Mouse (Mus musculus): ENCODE measurements around the gene Tacc3. TPM values are rescaled to one million over a fixed set of nuclear protein-coding genes. Genes with fewer than 3 reads are reported as not detected.

Gene Tacc3
- polyA plus RNA-seq, 1 experiment from 2014 or later, result 127 TPM

DNA sequence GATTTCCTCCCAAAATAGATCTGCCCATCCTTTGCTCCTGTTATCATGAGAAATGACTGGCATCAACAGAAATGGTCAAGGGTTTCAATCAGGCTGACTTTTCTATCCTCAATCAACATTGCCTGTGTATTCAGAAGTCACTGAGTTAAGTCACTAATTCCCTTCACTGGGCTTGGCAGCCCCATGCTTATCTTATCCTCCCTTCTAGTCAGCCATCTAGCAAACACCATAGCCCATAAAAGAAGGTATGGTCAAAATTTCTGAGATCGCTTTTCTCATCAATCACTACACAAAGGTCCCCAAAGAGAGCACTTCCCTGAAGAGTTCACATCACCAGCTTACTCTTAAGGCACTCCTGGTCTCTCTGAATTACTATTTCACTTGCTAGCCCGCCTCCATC lies 6.9 kb upstream of the Tacc3 start:
- Histone ChIP-seq H3K27ac (replicated peaks; ENCODE audit: low read depth, low read length) (peak overlapping the region; percentile 96; the same call in 1 of the 2 replicates), H3K4me3 (ENCODE audit: low read depth, low read length) (peak overlapping the region; percentile 78), H3K4me2 (ENCODE audit: low read depth, low read length) (peak overlapping the region; percentile 71), H3K27me3 (replicated peaks; ENCODE audit: control insufficient read depth, insufficient read depth, low read length) (no peaks in the 10 kb centered on the region), H3K36me3 (ENCODE audit: control insufficient read depth, insufficient read depth, low read length) (peaks cover 69% of the 10 kb centered on the region), H3K9me3 (ENCODE audit: control insufficient read depth, low read length) (no peaks in the 10 kb centered on the region), H3K9ac (ENCODE audit: low read depth, low read length) (peak overlapping the region; percentile 88), H3K4me1 (ENCODE audit: control insufficient read depth, insufficient read depth, low read length) (peaks cover 14% of the 10 kb centered on the region)
- no peak for ATAC-seq (ENCODE audit: low read depth)
- DNase-seq (ENCODE audit: low spot score), result no peak
- 15% methylated on average over 2 of the region's 2 CpGs for WGBS

GRCm38 (mm10) chr5:33651541-33651920 lies 6.4 kb upstream of the Tacc3 start:
- H3K36me3 ChIP-seq (ENCODE audit: control insufficient read depth, insufficient read depth, low read length), result peaks cover 64% of the 10 kb centered on the region
- peak overlapping the region; percentile 88 for H3K9ac ChIP-seq (ENCODE audit: low read depth, low read length)
- WGBS, result 1% methylated on average over 11 of the region's 11 CpGs
- peak overlapping the region; percentile 71 for H3K4me2 ChIP-seq (ENCODE audit: low read depth, low read length)
- peak overlapping the region; percentile 96 for H3K27ac ChIP-seq (replicated peaks; ENCODE audit: low read depth, low read length)
- no peaks in the 10 kb centered on the region for H3K9me3 ChIP-seq (ENCODE audit: control insufficient read depth, low read length)
- no peak for ATAC-seq (ENCODE audit: low read depth)
- H3K4me3 ChIP-seq (ENCODE audit: low read depth, low read length), result peak overlapping the region; percentile 78
- no peaks in the 10 kb centered on the region for H3K27me3 ChIP-seq (replicated peaks; ENCODE audit: control insufficient read depth, insufficient read depth, low read length)
- DNase-seq (ENCODE audit: low spot score), result no peak
- peaks cover 17% of the 10 kb centered on the region for H3K4me1 ChIP-seq (ENCODE audit: control insufficient read depth, insufficient read depth, low read length)

DNA sequence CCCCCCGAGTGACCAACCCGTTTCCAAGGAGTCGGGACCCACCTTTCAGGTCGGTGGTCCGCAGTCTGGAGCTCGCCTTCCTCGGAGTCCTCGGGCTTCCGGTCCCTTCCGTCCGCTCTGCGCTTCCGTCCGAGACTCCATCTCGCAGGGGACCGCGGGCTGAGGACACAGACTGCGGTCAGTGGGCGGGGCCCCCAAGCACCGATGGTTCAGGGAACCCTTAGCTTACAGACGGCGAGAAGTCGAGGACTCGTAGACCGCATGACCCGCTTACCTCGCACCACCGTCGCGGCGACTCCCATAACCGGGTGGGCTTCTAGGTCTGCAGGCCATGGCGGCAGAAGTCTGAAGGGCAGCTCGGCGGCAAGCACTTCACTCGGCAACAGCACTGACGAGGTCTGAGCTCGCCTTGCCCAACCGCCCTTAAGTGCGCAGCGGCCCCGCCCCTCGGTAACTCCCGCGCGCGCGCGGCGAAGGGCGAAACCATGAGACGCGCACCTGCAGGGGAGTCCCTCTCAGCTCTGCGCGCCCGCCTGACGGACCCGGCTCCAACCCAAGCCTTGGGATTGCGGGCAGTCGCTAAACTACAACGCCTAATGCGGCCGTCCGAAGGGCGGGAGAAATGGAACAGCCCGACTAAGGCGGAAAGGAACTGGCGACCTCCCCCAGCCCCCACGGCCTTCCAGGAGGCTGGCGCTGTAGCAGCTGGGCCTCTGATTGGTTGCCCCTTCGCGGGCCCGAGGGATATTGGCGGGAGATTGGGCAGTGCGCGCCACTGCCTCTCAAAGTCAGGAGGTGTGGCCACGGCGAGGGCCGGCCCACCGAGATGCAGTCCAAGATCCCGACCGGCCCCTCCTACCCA lies 5.8 kb upstream of the Tacc3 start, which contains the start of gene Slbp:
Slbp (minus strand) TSS at position 654 of the 862 bp plus-strand sequence.
- H3K4me1 ChIP-seq (ENCODE audit: control insufficient read depth, insufficient read depth, low read length), result peaks cover 22% of the 10 kb centered on the region
- H3K4me3 ChIP-seq (ENCODE audit: low read depth, low read length), result peak within 1 kb of the TSS; percentile 78
- H3K36me3 ChIP-seq (ENCODE audit: control insufficient read depth, insufficient read depth, low read length), result peaks cover 58% of the 10 kb centered on the region
- H3K27me3 ChIP-seq (replicated peaks; ENCODE audit: control insufficient read depth, insufficient read depth, low read length), result no peaks in the 10 kb centered on the region
- H3K27ac ChIP-seq (replicated peaks; ENCODE audit: low read depth, low read length), result peak within 1 kb of the TSS; percentile 96
- DNase-seq (ENCODE audit: low spot score) (peak; percentile 99), ATAC-seq (ENCODE audit: low read depth) (peak; percentile 97)
- WGBS, result under 1% methylated on average over 50 of the region's 82 CpGs
- H3K4me2 ChIP-seq (ENCODE audit: low read depth, low read length), result peak within 1 kb of the TSS; percentile 71
- H3K9me3 ChIP-seq (ENCODE audit: control insufficient read depth, low read length), result no peaks in the 10 kb centered on the region
- peak within 1 kb of the TSS; percentile 88 for H3K9ac ChIP-seq (ENCODE audit: low read depth, low read length)

- H3K27me3 ChIP-seq (replicated peaks; ENCODE audit: control insufficient read depth, insufficient read depth, low read length), result no peaks in the 10 kb centered on the region
- peaks cover 22% of the 10 kb centered on the region for H3K4me1 ChIP-seq (ENCODE audit: control insufficient read depth, insufficient read depth, low read length)
- H3K4me2 ChIP-seq (ENCODE audit: low read depth, low read length), result peak overlapping the region; percentile 71
- H3K9me3 ChIP-seq (ENCODE audit: control insufficient read depth, low read length), result no peaks in the 10 kb centered on the region
- peak overlapping the region; percentile 57 for H3K9ac ChIP-seq (ENCODE audit: low read depth, low read length)
- DNase-seq (ENCODE audit: low spot score), result no peak
- H3K4me3 ChIP-seq (ENCODE audit: low read depth, low read length), result peak overlapping the region; percentile 78
- ATAC-seq (ENCODE audit: low read depth), result peak; percentile 8; the same call in 1 of the 2 replicates
- peak overlapping the region; percentile 75 for H3K27ac ChIP-seq (replicated peaks; ENCODE audit: low read depth, low read length)
- WGBS, result 4% methylated on average over 7 of the region's 9 CpGs
- H3K36me3 ChIP-seq (ENCODE audit: control insufficient read depth, insufficient read depth, low read length), result peaks cover 52% of the 10 kb centered on the region
These were observed 5.2 kb upstream of the Tacc3 start for GRCm38 (mm10) chr5:33652783-33653173.

- H3K4me1 ChIP-seq (ENCODE audit: control insufficient read depth, insufficient read depth, low read length), result peaks cover 28% of the 10 kb centered on the region
- no peak overlapping the region for H3K9ac ChIP-seq (ENCODE audit: low read depth, low read length)
- DNase-seq (ENCODE audit: low spot score), result no peak
- no peaks in the 10 kb centered on the region for H3K9me3 ChIP-seq (ENCODE audit: control insufficient read depth, low read length)
- no peak overlapping the region for H3K4me3 ChIP-seq (ENCODE audit: low read depth, low read length)
- peaks cover 35% of the 10 kb centered on the region for H3K36me3 ChIP-seq (ENCODE audit: control insufficient read depth, insufficient read depth, low read length)
- H3K27me3 ChIP-seq (replicated peaks; ENCODE audit: control insufficient read depth, insufficient read depth, low read length), result no peaks in the 10 kb centered on the region
- no peak for ATAC-seq (ENCODE audit: low read depth)
- 93% methylated on average over 13 of the region's 13 CpGs for WGBS
- no peak overlapping the region for H3K27ac ChIP-seq (replicated peaks; ENCODE audit: low read depth, low read length)
- H3K4me2 ChIP-seq (ENCODE audit: low read depth, low read length), result no peak overlapping the region
These were observed 3.5 kb upstream of the Tacc3 start for GRCm38 (mm10) chr5:33654424-33654823.

DNA sequence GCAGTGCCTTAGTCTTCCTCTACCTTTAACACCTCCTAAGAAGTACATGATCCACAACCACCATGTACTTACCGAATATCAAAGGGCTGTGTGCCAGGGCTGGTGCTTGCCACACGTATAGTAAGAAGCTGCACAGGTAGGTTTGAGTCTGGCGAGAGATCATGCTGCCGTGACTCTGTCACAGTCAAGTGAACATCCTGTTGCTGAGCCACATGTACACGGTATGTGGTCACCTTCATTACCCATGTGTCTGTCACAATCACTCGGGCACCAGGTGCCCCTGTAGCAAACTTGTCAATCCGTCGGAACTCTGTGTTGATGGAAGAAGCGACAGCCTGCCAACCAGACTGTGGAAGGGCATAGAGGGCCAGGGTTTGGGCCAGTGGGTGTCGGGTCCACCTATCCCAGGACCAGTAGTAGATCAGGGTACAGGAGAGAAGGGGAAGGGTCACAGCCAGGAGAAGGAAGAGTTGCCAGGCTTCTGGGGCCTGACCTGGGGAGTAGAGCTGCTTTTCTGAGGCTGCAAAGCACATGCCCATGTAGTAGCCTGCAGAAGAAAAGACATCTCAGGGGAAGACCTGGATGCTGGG lies 2.6 kb upstream of the Tacc3 start:
- Histone ChIP-seq H3K4me3 (ENCODE audit: low read depth, low read length) (no peak overlapping the region), H3K36me3 (ENCODE audit: control insufficient read depth, insufficient read depth, low read length) (peaks cover 27% of the 10 kb centered on the region), H3K27me3 (replicated peaks; ENCODE audit: control insufficient read depth, insufficient read depth, low read length) (no peaks in the 10 kb centered on the region), H3K9ac (ENCODE audit: low read depth, low read length) (no peak overlapping the region), H3K9me3 (ENCODE audit: control insufficient read depth, low read length) (no peaks in the 10 kb centered on the region), H3K27ac (replicated peaks; ENCODE audit: low read depth, low read length) (no peak overlapping the region), H3K4me2 (ENCODE audit: low read depth, low read length) (no peak overlapping the region), H3K4me1 (ENCODE audit: control insufficient read depth, insufficient read depth, low read length) (peaks cover 22% of the 10 kb centered on the region)
- WGBS, result 89% methylated on average over 10 of the region's 10 CpGs
- ATAC-seq (ENCODE audit: low read depth) (no peak), DNase-seq (ENCODE audit: low spot score) (no peak)

DNA sequence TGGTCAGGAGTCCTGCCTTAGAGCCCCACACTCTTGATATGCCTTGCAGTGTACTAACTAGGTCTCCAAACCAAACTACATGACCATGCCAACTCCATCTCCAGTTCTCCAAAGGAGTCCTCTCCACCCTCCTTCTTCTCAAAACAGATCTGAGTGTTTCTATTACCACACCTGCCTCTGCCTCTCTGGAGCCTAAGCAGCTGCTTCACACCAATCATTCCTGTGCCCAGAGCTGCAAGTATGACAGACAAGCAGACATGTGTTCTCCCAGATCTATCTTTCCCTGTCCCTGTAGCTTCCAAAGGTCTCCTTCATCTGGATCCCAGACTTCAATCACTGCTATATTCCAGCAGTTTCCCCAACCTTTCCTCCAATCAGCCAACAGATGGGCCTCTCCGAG lies 1.2 kb upstream of the Tacc3 start:
- H3K9me3 ChIP-seq (ENCODE audit: control insufficient read depth, low read length), result no peaks in the 10 kb centered on the region
- H3K27me3 ChIP-seq (replicated peaks; ENCODE audit: control insufficient read depth, insufficient read depth, low read length), result no peaks in the 10 kb centered on the region
- peak overlapping the region; percentile 97; the same call in 1 of the 2 replicates for H3K27ac ChIP-seq (replicated peaks; ENCODE audit: low read depth, low read length)
- H3K9ac ChIP-seq (ENCODE audit: low read depth, low read length), result peak overlapping the region; percentile 79
- no peak for DNase-seq (ENCODE audit: low spot score)
- peak overlapping the region; percentile 77 for H3K4me3 ChIP-seq (ENCODE audit: low read depth, low read length)
- peak overlapping the region; percentile 87 for H3K4me2 ChIP-seq (ENCODE audit: low read depth, low read length)
- ATAC-seq (ENCODE audit: low read depth), result no peak
- H3K36me3 ChIP-seq (ENCODE audit: control insufficient read depth, insufficient read depth, low read length), result peaks cover 39% of the 10 kb centered on the region
- WGBS, result 27% methylated on average over 1 of the region's 1 CpGs
- peaks cover 14% of the 10 kb centered on the region for H3K4me1 ChIP-seq (ENCODE audit: control insufficient read depth, insufficient read depth, low read length)

DNA sequence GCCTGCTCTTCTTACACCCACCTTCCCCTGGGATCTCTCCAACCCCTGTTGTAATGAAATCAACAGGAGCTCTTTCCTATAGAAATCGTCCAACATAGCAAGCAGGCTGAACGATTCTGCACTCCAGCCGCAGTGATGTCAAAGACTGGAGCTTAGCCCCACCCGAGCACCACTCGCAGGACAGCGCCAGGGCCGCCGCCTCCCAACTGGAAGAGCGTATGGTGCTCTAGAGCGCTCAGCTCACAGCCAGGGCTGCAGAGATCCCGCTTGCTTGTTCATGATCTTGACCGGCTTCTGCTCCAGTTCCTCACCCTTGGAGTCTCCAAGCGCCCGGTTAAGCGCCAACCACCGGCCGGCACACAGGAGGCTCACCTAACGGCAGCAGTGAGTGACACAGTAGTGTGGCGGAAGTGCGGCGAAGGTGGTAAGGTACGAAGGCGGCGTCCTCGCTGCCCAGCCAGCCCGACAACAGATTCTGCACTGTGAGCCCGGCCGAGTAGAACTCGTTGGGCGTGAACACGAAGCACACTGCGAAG lies 609 bp upstream of the Tacc3 start:
- H3K4me1 ChIP-seq (ENCODE audit: control insufficient read depth, insufficient read depth, low read length), result peaks cover 14% of the 10 kb centered on the region
- H3K27me3 ChIP-seq (replicated peaks; ENCODE audit: control insufficient read depth, insufficient read depth, low read length), result no peaks in the 10 kb centered on the region
- peak; percentile 68 for DNase-seq (ENCODE audit: low spot score)
- H3K36me3 ChIP-seq (ENCODE audit: control insufficient read depth, insufficient read depth, low read length), result peaks cover 44% of the 10 kb centered on the region
- H3K27ac ChIP-seq (replicated peaks; ENCODE audit: low read depth, low read length), result peak overlapping the region; percentile 97
- WGBS, result under 1% methylated on average over 26 of the region's 32 CpGs
- no peaks in the 10 kb centered on the region for H3K9me3 ChIP-seq (ENCODE audit: control insufficient read depth, low read length)
- H3K9ac ChIP-seq (ENCODE audit: low read depth, low read length), result peak overlapping the region; percentile 79
- H3K4me2 ChIP-seq (ENCODE audit: low read depth, low read length), result peak overlapping the region; percentile 87
- H3K4me3 ChIP-seq (ENCODE audit: low read depth, low read length), result peak overlapping the region; percentile 77
- peak; percentile 12 for ATAC-seq (ENCODE audit: low read depth)
